Mouse (Mus musculus) splenic B cell, adult 2 months (primary cell): ENCODE data around the gene AC161166.1.

Source experiments
- DNase-seq: peaks from one replicate; pipeline ENCODE4 v3.0.0-alpha.2; 2011; ENCODE audit warnings: low read depth, low spot score
- H3K27me3 ChIP-seq: 2 replicates; pipeline ENCODE4 v1.6.1; 2012; ENCODE audit warnings: mild to moderate bottlenecking, low read length, moderate library complexity, mixed read lengths; ENCODE audit not compliant: control insufficient read depth, poor library complexity, insufficient read depth, severe bottlenecking
- H3K36me3 ChIP-seq: 2 replicates; pipeline ENCODE4 v1.6.1; 2012; ENCODE audit warnings: mild to moderate bottlenecking, low read length, moderate library complexity, mixed read lengths; ENCODE audit not compliant: control insufficient read depth, poor library complexity, insufficient read depth, severe bottlenecking

Gene AC161166.1

GRCm38 (mm10) chr7:24472442-24472841, 39.8 kb downstream of the AC161166.1 start:
- Histone ChIP-seq H3K27me3 (no peaks in the 10 kb centered on the region), H3K36me3 (peaks cover 29% of the 10 kb centered on the region)
- no peak for DNase-seq

GRCm38 (mm10) chr7:24470356-24470755, 41.9 kb downstream of the AC161166.1 start:
- peaks cover 34% of the 10 kb centered on the region for H3K36me3 ChIP-seq
- no peak for DNase-seq
- no peaks in the 10 kb centered on the region for H3K27me3 ChIP-seq

- Histone ChIP-seq H3K36me3 (peaks cover 24% of the 10 kb centered on the region), H3K27me3 (no peaks in the 10 kb centered on the region)
- peak; percentile 74 for DNase-seq
These were observed 43.1 kb downstream of the AC161166.1 start for GRCm38 (mm10) chr7:24469126-24469525.

DNA sequence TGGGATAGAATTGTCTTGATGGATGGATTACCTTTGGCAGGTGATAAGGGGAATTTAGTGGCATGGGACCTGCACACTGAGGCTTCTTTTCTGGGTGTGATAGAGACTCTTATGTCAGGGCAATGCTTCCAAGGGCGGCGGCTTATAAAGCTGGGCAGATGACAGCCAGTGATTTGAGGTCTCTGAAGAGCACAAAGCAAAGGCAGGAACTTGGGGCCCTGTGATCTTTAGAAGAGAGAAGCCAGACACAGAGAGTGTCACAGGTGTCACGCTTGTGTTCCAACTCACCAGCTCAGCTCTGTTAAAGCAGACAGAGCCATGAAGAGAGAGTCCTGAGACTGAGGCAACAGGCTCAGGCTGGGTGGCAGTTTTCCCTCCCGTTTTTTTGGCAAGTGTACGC, 44.4 kb downstream of the AC161166.1 start:
- Histone ChIP-seq H3K27me3 (no peaks in the 10 kb centered on the region), H3K36me3 (peaks cover 24% of the 10 kb centered on the region)
- no peak for DNase-seq

GRCm38 (mm10) chr7:24466835-24467234, 45.4 kb downstream of the AC161166.1 start:
- no peak for DNase-seq
- Histone ChIP-seq H3K36me3 (peaks cover 18% of the 10 kb centered on the region), H3K27me3 (no peaks in the 10 kb centered on the region)

DNA sequence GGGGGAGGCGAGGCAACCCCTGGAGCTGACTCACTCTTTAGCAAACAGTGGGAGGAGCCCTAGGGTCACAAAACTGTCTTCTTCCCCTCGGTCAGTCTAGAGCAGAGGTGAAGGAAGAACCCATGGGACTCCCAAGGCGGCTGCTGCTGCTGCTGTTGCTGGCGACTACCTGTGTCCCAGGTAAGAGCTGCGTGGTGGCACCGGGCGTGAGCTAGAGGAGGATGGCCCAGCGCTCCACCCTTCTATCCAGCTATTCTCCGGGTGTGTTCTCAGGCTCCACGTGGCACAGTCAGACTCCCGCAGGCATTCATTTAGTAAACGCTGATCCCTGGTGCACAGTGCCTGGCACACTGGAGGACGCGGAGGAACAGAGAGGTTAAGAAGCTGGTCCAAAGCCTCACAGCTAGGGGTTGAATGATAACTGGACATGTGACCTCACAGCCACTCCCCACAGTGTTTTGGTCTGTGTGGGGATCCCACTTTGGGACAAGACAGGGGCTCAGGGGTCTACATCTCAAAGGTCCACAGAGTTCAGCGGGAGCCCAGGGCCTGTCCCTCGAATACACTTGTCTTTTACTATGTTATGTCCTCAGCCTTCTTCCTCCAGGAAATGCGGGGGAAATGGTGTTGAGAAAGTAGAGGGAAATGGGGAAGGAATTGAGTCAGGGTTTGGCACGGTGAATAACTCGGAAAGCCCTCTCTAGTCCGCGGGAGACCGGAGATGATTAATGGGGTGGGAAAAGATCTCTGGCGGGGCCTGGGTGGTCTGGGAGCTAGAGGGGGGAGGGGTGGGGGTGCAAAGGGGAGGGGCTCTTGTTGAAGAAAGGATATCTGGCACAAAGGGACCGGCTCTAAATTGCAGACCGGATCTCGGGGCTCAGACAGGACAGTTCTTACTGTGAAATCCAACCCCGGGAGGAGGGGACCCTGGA, 49.6 kb downstream of the AC161166.1 start, which contains the start of gene Plaur:
Gene Plaur, plus strand, starts transcription at position 97 of the 932 bp plus-strand sequence.
- peak; percentile 83 for DNase-seq
- Histone ChIP-seq H3K36me3 (peaks cover 8% of the 10 kb centered on the region), H3K27me3 (no peaks in the 10 kb centered on the region)

- H3K36me3 ChIP-seq: peaks cover 5% of the 10 kb centered on the region; the same call in 1 of the 2 replicates
- no peaks in the 10 kb centered on the region for H3K27me3 ChIP-seq
- no peak for DNase-seq
These were observed 50.7 kb downstream of the AC161166.1 start for GRCm38 (mm10) chr7:24461376-24462051.
